Mouse (Mus musculus) CH12.LX (cell line): Measurements from ENCODE around the gene Aebp2. TPM values are rescaled to one million over a fixed set of nuclear protein-coding genes. Genes with fewer than 3 reads are reported as not detected.

Experiments used
- DNase-seq: peaks from one replicate; pipeline ENCODE4 v3.0.0-alpha.2; 2013; ENCODE audit errors: extremely low read depth
- H3K27ac ChIP-seq: 2 replicates; pipeline ENCODE4 v1.5.1; 2012; ENCODE audit warnings: low read depth, mild to moderate bottlenecking, control low read depth, moderate library complexity; ENCODE audit not compliant: insufficient read depth
- H3K27me3 ChIP-seq: replicated peaks from 2 replicates; pipeline ENCODE3; 2012; ENCODE audit warnings: inconsistent platforms
- H3K36me3 ChIP-seq, 2 experiments: replicated peaks in 1 of 2; 2 replicates each; pipeline versions ENCODE3 to v1.6.1; 2012; ENCODE audit warnings: inconsistent platforms in 1 of 2, low read length in 1 of 2, mild to moderate bottlenecking in 1 of 2, mixed read lengths in 1 of 2, moderate library complexity in 1 of 2; ENCODE audit not compliant: control insufficient read depth in 1 of 2, insufficient read depth in 1 of 2
- H3K4me1 ChIP-seq, 2 experiments: 2 replicates each; pipeline ENCODE4 v1.6.1; 2012; ENCODE audit warnings: inconsistent platforms in 1 of 2, moderate library complexity in 1 of 2; ENCODE audit not compliant: insufficient read depth in 2 of 2, control insufficient read depth in 1 of 2
- H3K4me2 ChIP-seq: 2 replicates; pipeline ENCODE4 v1.6.1; 2012; ENCODE audit warnings: low read depth, mild to moderate bottlenecking, control low read depth; ENCODE audit not compliant: poor library complexity, insufficient read depth, severe bottlenecking
- H3K4me3 ChIP-seq, 3 experiments: fragments of 150-350 bp in 1 of 3; sonication (generic) in 1 of 3; replicated peaks in 1 of 3; 2 replicates each; pipeline versions ENCODE3 to v1.5.1; 2011 to 2012; ENCODE audit warnings: low read depth in 2 of 3, low read length in 2 of 3, mild to moderate bottlenecking in 2 of 3, moderate library complexity in 2 of 3, control low read depth in 1 of 3, improper control_type of control experiment in 1 of 3, inconsistent platforms in 1 of 3, mixed read lengths in 1 of 3; ENCODE audit not compliant: poor library complexity in 1 of 3
- H3K79me2 ChIP-seq: replicated peaks from 2 replicates; pipeline ENCODE4 v1.6.1; 2012; ENCODE audit warnings: mild to moderate bottlenecking, moderate library complexity; ENCODE audit not compliant: control insufficient read depth, poor library complexity, insufficient read depth, severe bottlenecking; ENCODE audit errors: extremely low read depth
- H3K9ac ChIP-seq: 2 replicates; pipeline ENCODE4 v1.6.1; 2012; ENCODE audit warnings: low read depth, mild to moderate bottlenecking, control low read depth, moderate library complexity; ENCODE audit not compliant: insufficient read depth
- H3K9me3 ChIP-seq: replicated peaks from 2 replicates; pipeline ENCODE3; 2012; ENCODE audit warnings: low read length, inconsistent platforms, mixed read lengths
- CHD1 ChIP-seq: IDR thresholded peaks from 2 replicates; pipeline ENCODE4 v1.6.1; 2012; ENCODE audit warnings: low read depth, low read length, improper control_type of control experiment, inconsistent platforms
- CHD2 ChIP-seq: IDR thresholded peaks from 2 replicates; pipeline ENCODE4 v1.6.1; 2011; ENCODE audit warnings: low read length, improper control_type of control experiment
- CTCF ChIP-seq, 2 experiments: IDR thresholded peaks in 1 of 2; conservative IDR thresholded peaks in 1 of 2; 2 replicates each; pipeline ENCODE4 v1.5.1; 2011 to 2012; ENCODE audit warnings: low read depth in 2 of 2, low read length in 2 of 2, improper control_type of control experiment in 1 of 2, inconsistent platforms in 1 of 2, mild to moderate bottlenecking in 1 of 2, moderate library complexity in 1 of 2
- E2F4 ChIP-seq: IDR thresholded peaks from 2 replicates; pipeline ENCODE4 v1.6.1; 2011; ENCODE audit warnings: low read depth, low read length, improper control_type of control experiment; ENCODE audit not compliant: insufficient replicate concordance
- ELF1 ChIP-seq: IDR thresholded peaks from 2 replicates; pipeline ENCODE4 v1.6.1; 2014; ENCODE audit warnings: low read depth, mild to moderate bottlenecking, inconsistent platforms, low read length, improper control_type of control experiment
- ETS1 ChIP-seq: conservative IDR thresholded peaks from 2 replicates; pipeline ENCODE4 v1.6.1; 2012; ENCODE audit warnings: low read depth, mild to moderate bottlenecking, inconsistent platforms, low read length, improper control_type of control experiment, moderate library complexity
- GABPA ChIP-seq: IDR thresholded peaks from 2 replicates; pipeline ENCODE4 v1.6.1; 2012; ENCODE audit warnings: low read depth, low read length, improper control_type of control experiment, inconsistent platforms; ENCODE audit not compliant: insufficient replicate concordance
- HCFC1 ChIP-seq: IDR thresholded peaks from 2 replicates; pipeline ENCODE4 v1.6.1; 2012; ENCODE audit warnings: low read depth, mild to moderate bottlenecking, inconsistent platforms, low read length, improper control_type of control experiment
- IRF4 ChIP-seq: IDR thresholded peaks from 2 replicates; pipeline ENCODE4 v1.6.1; 2014; ENCODE audit warnings: low read depth, mild to moderate bottlenecking, inconsistent platforms, low read length, improper control_type of control experiment
- JUN ChIP-seq: IDR thresholded peaks from 2 replicates; pipeline ENCODE4 v1.6.1; 2011; ENCODE audit warnings: low read depth, mild to moderate bottlenecking, low read length, improper control_type of control experiment, moderate library complexity; ENCODE audit not compliant: insufficient read depth
- JUND ChIP-seq: conservative IDR thresholded peaks from 2 replicates; pipeline ENCODE4 v1.6.1; 2011; ENCODE audit warnings: low read depth, low read length, improper control_type of control experiment
- KAT2A ChIP-seq: IDR thresholded peaks from 2 replicates; pipeline ENCODE4 v1.6.1; 2012; ENCODE audit warnings: low read length, improper control_type of control experiment, inconsistent platforms; ENCODE audit not compliant: insufficient replicate concordance
- MAFK ChIP-seq: IDR thresholded peaks from 2 replicates; pipeline ENCODE4 v1.6.1; 2011; ENCODE audit warnings: low read length, improper control_type of control experiment; ENCODE audit not compliant: insufficient replicate concordance
- MAX ChIP-seq: IDR thresholded peaks from 2 replicates; pipeline ENCODE4 v1.6.1; 2011; ENCODE audit warnings: low read length, improper control_type of control experiment
- MEF2A ChIP-seq: IDR thresholded peaks from 2 replicates; pipeline ENCODE4 v1.6.1; 2014; ENCODE audit warnings: low read depth, mild to moderate bottlenecking, inconsistent platforms, low read length, improper control_type of control experiment, borderline replicate concordance
- MYC ChIP-seq: IDR thresholded peaks from 2 replicates; pipeline ENCODE4 v1.6.1; 2011; ENCODE audit warnings: low read depth, mild to moderate bottlenecking, improper control_type of control experiment, low read length
- NELFE ChIP-seq: IDR thresholded peaks from 2 replicates; pipeline ENCODE4 v1.6.1; 2011; ENCODE audit warnings: low read depth, low read length, improper control_type of control experiment
- NRF1 ChIP-seq: IDR thresholded peaks from 2 replicates; pipeline ENCODE4 v1.6.1; 2014; ENCODE audit warnings: low read depth, mild to moderate bottlenecking, inconsistent platforms, low read length, improper control_type of control experiment, moderate library complexity
- PAX5 ChIP-seq: IDR thresholded peaks from 2 replicates; pipeline ENCODE4 v1.6.1; 2012; ENCODE audit warnings: low read length, inconsistent platforms, mixed read lengths
- POLR2A ChIP-seq: IDR thresholded peaks from 2 replicates; pipeline ENCODE4 v1.6.1; 2011; ENCODE audit warnings: low read depth, mild to moderate bottlenecking, improper control_type of control experiment, low read length
- POLR2AphosphoS2 ChIP-seq: IDR thresholded peaks from 2 replicates; pipeline ENCODE4 v1.6.1; 2011; ENCODE audit warnings: low read depth, low read length, improper control_type of control experiment
- RAD21 ChIP-seq: IDR thresholded peaks from 2 replicates; pipeline ENCODE4 v1.6.1; 2011; ENCODE audit warnings: low read depth, mild to moderate bottlenecking, low read length, improper control_type of control experiment, moderate library complexity
- SIN3A ChIP-seq: IDR thresholded peaks from 2 replicates; pipeline ENCODE4 v1.6.1; 2012; ENCODE audit warnings: low read length, improper control_type of control experiment, inconsistent platforms
- SMC3 ChIP-seq: IDR thresholded peaks from 2 replicates; pipeline ENCODE4 v1.6.1; 2011; ENCODE audit warnings: low read depth, low read length, improper control_type of control experiment
- TBP ChIP-seq: conservative IDR thresholded peaks from 2 replicates; pipeline ENCODE4 v1.6.1; 2011; ENCODE audit warnings: low read depth, low read length, improper control_type of control experiment
- TCF12 ChIP-seq: IDR thresholded peaks from 2 replicates; pipeline ENCODE4 v1.6.1; 2014; ENCODE audit warnings: low read depth, mild to moderate bottlenecking, inconsistent platforms, low read length, improper control_type of control experiment
- UBTF ChIP-seq: IDR thresholded peaks from 2 replicates; pipeline ENCODE4 v1.6.1; 2012; ENCODE audit warnings: low read depth, mild to moderate bottlenecking, inconsistent platforms, low read length, improper control_type of control experiment, moderate library complexity
- USF2 ChIP-seq: conservative IDR thresholded peaks from 2 replicates; pipeline ENCODE4 v1.6.1; 2011; ENCODE audit warnings: low read depth, low read length, improper control_type of control experiment
- ZC3H11A ChIP-seq: IDR thresholded peaks from 2 replicates; pipeline ENCODE4 v1.6.1; 2012; ENCODE audit warnings: low read depth, mild to moderate bottlenecking, inconsistent platforms, low read length, improper control_type of control experiment
- ZKSCAN1 ChIP-seq: IDR thresholded peaks from 2 replicates; pipeline ENCODE4 v1.6.1; 2012; ENCODE audit warnings: low read depth, inconsistent platforms, low read length, improper control_type of control experiment, borderline replicate concordance
- ZMIZ1 ChIP-seq: IDR thresholded peaks from 2 replicates; pipeline ENCODE4 v1.6.1; 2012; ENCODE audit warnings: low read depth, mild to moderate bottlenecking, inconsistent platforms, low read length, improper control_type of control experiment
- ZNF384 ChIP-seq: IDR thresholded peaks from 2 replicates; pipeline ENCODE4 v1.6.1; 2012; ENCODE audit warnings: low read depth, low read length, improper control_type of control experiment, inconsistent platforms
- dilution Hi-C: fragments of 300-500 bp; cut with MboI; formaldehyde crosslinking; loops from 2 replicates; pipeline ENCODE4 v1.14.3; 2020; ENCODE audit warnings: low sequenced_read_pairs; ENCODE audit not compliant: extremely low pct_unique_long_range_greater_than_20kb, extremely low pct_ligation_motif_present
- in situ Hi-C: fragments of 300-500 bp; cut with MboI; formaldehyde crosslinking; loops from 3 replicates; pipeline ENCODE4 v1.14.3; 2019; ENCODE audit warnings: low sequenced_read_pairs, low pct_ligation_motif_present, low pct_unique_long_range_greater_than_20kb, mixed read lengths
- polyA plus RNA-seq: library from polyadenylated mRNA; unstranded; fragments of >175 nt; gene quantifications from 2 replicates; pipeline ENCODE4 v1.2.1, GENCODE M21; 2012; ENCODE audit warnings: low read depth; ENCODE audit not compliant: insufficient read length
- total RNA-seq, 2 experiments: library from RNA; depleted of rRNA; stranded (reverse); fragments of 300-350 nt in 1 of 2; fragments of >200 nt in 1 of 2; gene quantifications; 2 replicates each; pipeline ENCODE4 v1.2.3; 2012 to 2014

The Aebp2 gene
- total and polyA plus RNA-seq, 3 experiments, result 54.4 to 63.3 (median 59.9) TPM

DNA sequence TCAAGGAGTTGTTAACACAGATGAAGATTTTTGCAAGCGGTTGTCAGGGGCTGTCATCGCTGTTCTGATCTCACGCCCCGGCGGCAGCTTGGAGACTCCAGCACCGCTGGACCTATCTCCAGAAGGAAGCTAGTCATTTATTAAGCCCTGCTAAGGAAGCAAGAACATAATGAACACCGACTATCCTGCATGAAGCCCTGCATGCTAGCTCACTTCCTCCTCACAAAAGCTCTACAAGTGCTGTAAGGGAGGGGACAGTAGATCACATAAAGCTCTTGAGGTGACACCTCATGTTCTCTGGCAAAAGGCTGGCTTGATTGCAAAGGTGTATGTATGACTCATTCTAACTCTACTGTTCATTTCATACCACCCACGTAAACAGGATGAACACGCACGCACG is 7.8 kb upstream of the Aebp2 start:
- H3K27me3 ChIP-seq, result no peaks in the 10 kb centered on the region
- no peaks in the 10 kb centered on the region for H3K79me2 ChIP-seq
- no peak overlapping the region for H3K4me3 ChIP-seq
- DNase-seq, result no peak
- no peaks in the 10 kb centered on the region for H3K36me3 ChIP-seq
- TF ChIP-seq CHD1, result no peak
- TF ChIP-seq NELFE, result no peak
- TF ChIP-seq RAD21, result no peak
- TF ChIP-seq CHD2, result no peak
- TF ChIP-seq, all 38 proteins: peak for 0
- no peaks in the 10 kb centered on the region for H3K9me3 ChIP-seq
- dilution Hi-C loops (no loop called here), in situ Hi-C loops (no loop called here)
- peaks cover 24 to 33% of the 10 kb centered on the region in 2 experiments for H3K4me1 ChIP-seq
- H3K4me2 ChIP-seq, result no peak overlapping the region
- no peak overlapping the region for H3K9ac ChIP-seq
- H3K27ac ChIP-seq, result no peak overlapping the region

DNA sequence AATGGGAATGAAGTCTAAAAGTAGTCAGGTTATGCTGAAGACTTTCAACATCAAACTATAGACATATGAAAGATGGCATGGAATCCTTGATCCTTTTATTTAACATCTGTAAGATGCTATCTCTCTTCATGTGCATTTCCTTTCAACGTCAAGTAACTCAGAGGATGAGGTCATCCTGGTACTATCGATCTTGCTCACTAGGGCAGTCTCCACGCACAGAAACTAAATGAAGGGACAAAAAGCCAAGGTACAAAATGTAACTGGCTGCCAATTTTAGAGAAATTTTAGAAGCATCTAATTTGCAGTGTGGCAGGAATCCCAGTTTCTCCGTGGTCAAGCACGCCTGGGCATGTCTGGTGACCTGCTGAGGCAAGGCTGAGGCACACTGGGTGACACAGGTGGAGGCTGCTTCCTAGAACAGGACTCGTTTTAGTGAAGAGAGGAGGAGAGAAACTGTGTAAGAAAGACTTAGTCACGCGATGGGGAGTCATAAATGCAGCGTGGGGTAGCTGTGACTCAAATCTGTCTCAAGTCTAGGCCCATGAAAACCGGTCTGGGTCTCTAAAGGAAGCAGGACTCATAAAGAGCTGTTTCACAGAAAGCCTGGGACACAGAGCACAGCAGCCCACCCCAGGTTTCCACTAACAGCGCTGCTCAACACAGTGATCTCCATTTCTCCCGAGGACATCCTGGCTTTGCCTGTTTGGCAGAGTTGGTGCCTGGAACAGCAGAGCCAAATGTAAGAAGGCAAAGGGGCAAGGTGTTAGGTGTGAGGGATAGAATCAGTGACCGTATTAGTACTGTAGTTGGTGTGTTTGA is 1.7 kb upstream of the Aebp2 start:
- Histone ChIP-seq H3K27me3 (no peaks in the 10 kb centered on the region), H3K79me2 (peaks cover 24% of the 10 kb centered on the region), H3K4me1 (peaks cover 22 to 38% of the 10 kb centered on the region in 2 experiments), H3K36me3 (no peaks in the 10 kb centered on the region), H3K4me2 (peak overlapping the region; percentile 53), H3K27ac (peak overlapping the region; percentile 100), H3K4me3 (peak overlapping the region in 2 of 3 experiments; percentile 22 to 48), H3K9me3 (no peaks in the 10 kb centered on the region), H3K9ac (peak overlapping the region; percentile 54)
- dilution Hi-C loops (no loop called here), in situ Hi-C loops (no loop called here)
- peak; percentile 91 for DNase-seq
- TF ChIP-seq CHD2, result peak; percentile 75
- no peak for TF ChIP-seq USF2
- peak; percentile 37; the same call in 1 of the 2 replicates for TF ChIP-seq MAX
- TF ChIP-seq JUN, result peak; percentile 97
- peak; percentile 73 for TF ChIP-seq MAFK
- TF ChIP-seq CTCF (conservative IDR thresholded peaks at IDR 0.05 in 1 of 2, IDR thresholded peaks at IDR 0.05 in 1 of 2; ENCODE audit: low read depth in 2 of 2, low read length in 2 of 2), result no peak
- TF ChIP-seq POLR2A, result peak; percentile 74
- no peak for TF ChIP-seq ZC3H11A
- TF ChIP-seq SIN3A, result no peak; the same call in 1 of the 2 replicates
- TF ChIP-seq HCFC1, result no peak
- TF ChIP-seq KAT2A, result no peak
- TF ChIP-seq GABPA, result no peak
- no peak for TF ChIP-seq POLR2AphosphoS2
- TF ChIP-seq E2F4, result no peak
- peak; percentile 97 for TF ChIP-seq TCF12
- TF ChIP-seq PAX5, result no peak
- no peak for TF ChIP-seq ZMIZ1
- TF ChIP-seq ETS1, result peak; percentile 97
- peak; percentile 93 for TF ChIP-seq MEF2A
- no peak for TF ChIP-seq ZKSCAN1
- TF ChIP-seq ELF1, result peak; percentile 68
- no peak; the same call in 1 of the 2 replicates for TF ChIP-seq NELFE
- peak; percentile 26; the same call in 1 of the 2 replicates for TF ChIP-seq NRF1
- TF ChIP-seq TBP, result peak; percentile 91
- no peak for TF ChIP-seq UBTF
- peak; percentile 89 for TF ChIP-seq IRF4
- peak; percentile 93 for TF ChIP-seq JUND
- no peak for TF ChIP-seq ZNF384
- 0 out of 2 replicates have a peak, but pooled peaks have one; percentile 65 for TF ChIP-seq MYC
- no peak for TF ChIP-seq SMC3
